Mouse (Mus musculus) bone marrow macrophage, adult 2 months (primary cell): Measurements from ENCODE around the gene Ctcf.

Source experiments
- CTCF ChIP-seq: IDR thresholded peaks from 2 replicates; pipeline ENCODE4 v1.5.1; 2012; ENCODE audit warnings: low read depth, mild to moderate bottlenecking, low read length, moderate library complexity
- POLR2A ChIP-seq: IDR thresholded peaks from 2 replicates; pipeline ENCODE4 v1.6.1; 2012; ENCODE audit warnings: mild to moderate bottlenecking, low read depth, low read length, borderline replicate concordance

DNA sequence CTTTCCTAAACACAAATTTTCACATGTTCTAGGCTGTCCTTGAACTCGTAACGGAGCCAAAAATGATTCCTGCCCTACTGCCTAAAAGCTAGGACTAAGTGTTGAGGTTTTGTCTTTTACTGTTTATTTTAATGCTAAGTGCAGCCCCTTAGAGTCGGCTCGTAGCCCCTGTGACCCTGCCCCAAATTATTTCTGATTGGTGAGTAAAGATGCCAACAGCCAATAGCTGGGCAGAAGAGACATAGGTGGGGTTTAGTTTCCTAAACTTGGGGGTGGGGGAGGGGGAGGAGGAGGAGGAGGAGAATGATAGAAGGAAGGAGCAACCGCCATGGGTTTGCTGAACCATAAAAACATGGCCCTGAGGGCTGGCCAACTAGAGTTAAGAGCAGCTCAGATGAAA is 89.4 kb downstream of the Ctcf start:
- TF ChIP-seq CTCF (no peak), POLR2A (no peak)
